Mouse (Mus musculus): ENCODE data around the gene Gm13289.
"Not testable (repeated sequence)": the region's sequence is repeated elsewhere in the genome, so short reads cannot be mapped to it uniquely, and the experiment has no call there.

Gene Gm13289

DNA sequence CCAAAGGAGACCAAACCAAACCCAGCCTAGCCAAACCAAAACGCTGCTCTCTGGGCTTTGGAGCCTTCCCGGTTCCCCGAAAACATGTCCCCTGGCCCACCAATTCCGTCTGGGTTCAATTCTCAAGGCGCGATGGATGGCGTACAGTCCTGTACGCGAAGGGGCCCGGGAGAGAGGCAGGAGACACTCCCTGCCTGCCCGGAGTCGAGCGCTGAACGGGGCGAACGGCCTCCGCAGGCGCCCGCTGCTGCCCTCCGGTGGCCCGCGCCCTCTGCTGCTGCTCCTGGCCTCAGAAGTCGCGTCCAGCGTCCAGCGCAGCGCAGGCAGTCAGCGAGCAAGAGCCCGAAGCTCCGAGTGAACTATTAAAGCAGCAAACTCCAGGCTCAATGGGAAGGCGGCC is 5.6 kb downstream of the Gm13289 start:
- in situ Hi-C loops (cut with MboI; ENCODE audit: low sequenced_read_pairs): not testable (repeated sequence)

DNA sequence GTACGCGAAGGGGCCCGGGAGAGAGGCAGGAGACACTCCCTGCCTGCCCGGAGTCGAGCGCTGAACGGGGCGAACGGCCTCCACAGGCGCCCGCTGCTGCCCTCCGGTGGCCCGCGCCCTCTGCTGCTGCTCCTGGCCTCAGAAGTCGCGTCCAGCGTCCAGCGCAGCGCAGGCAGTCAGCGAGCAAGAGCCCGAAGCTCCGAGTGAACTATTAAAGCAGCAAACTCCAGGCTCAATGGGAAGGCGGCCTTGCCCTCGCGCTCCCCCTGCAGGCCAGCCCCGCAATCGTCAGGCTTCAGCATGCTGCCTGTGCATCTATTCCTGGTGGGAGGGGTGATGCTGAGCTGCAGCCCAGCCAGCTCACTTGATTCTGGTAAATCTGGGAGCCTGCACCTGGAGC is 8.7 kb downstream of the Gm13289 start, which contains the start of gene Gm13276:
Gene Gm13276, plus strand, starts transcription at position 301 of the 400 bp plus-strand sequence.
- in situ Hi-C loops (cut with MboI; ENCODE audit: low sequenced_read_pairs): not testable (repeated sequence)

DNA sequence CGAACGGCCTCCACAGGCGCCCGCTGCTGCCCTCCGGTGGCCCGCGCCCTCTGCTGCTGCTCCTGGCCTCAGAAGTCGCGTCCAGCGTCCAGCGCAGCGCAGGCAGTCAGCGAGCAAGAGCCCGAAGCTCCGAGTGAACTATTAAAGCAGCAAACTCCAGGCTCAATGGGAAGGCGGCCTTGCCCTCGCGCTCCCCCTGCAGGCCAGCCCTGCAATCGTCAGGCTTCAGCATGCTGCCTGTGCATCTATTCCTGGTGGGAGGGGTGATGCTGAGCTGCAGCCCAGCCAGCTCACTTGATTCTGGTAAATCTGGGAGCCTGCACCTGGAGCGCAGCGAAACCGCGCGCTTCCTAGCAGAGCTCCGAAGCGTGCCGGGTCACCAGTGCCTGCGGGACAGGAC is 11.7 kb downstream of the Gm13289 start, which contains the start of gene Gm13277:
Gene Gm13277, plus strand, starts transcription at position 231 of the 400 bp plus-strand sequence.
- in situ Hi-C loops (cut with MboI; ENCODE audit: low sequenced_read_pairs): not testable (repeated sequence)

DNA sequence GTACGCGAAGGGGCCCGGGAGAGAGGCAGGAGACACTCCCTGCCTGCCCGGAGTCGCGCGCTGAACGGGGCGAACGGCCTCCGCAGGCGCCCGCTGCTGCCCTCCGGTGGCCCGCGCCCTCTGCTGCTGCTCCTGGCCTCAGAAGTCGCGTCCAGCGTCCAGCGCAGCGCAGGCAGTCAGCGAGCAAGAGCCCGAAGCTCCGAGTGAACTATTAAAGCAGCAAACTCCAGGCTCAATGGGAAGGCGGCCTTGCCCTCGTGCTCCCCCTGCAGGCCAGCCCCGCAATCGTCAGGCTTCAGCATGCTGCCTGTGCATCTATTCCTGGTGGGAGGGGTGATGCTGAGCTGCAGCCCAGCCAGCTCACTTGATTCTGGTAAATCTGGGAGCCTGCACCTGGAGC is 14.5 kb downstream of the Gm13289 start, which contains the start of gene Gm13278:
Gene Gm13278, plus strand, starts transcription at position 301 of the 400 bp plus-strand sequence.
- in situ Hi-C loops (cut with MboI; ENCODE audit: low sequenced_read_pairs): not testable (repeated sequence)

DNA sequence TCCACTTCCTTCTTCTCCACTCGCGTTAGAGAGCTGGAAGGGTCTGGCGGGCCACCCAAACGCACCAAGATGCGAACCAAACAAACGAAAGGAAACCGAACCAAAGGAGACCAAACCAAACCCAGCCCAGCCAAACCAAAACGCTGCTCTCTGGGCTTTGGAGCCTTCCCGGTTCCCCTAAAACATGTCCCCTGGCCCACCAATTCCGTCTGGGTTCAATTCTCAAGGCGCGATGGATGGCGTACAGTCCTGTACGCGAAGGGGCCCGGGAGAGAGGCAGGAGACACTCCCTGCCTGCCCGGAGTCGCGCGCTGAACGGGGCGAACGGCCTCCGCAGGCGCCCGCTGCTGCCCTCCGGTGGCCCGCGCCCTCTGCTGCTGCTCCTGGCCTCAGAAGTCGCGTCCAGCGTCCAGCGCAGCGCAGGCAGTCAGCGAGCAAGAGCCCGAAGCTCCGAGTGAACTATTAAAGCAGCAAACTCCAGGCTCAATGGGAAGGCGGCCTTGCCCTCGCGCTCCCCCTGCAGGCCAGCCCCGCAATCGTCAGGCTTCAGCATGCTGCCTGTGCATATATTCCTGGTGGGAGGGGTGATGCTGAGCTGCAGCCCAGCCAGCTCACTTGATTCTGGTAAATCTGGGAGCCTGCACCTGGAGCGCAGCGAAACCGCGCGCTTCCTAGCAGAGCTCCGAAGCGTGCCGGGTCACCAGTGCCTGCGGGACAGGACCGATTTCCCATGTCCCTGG is 17.4 kb downstream of the Gm13289 start, which contains the start of gene Gm13275:
Gene Gm13275, plus strand, starts transcription at position 552 of the 740 bp plus-strand sequence.
- in situ Hi-C loops (cut with MboI; ENCODE audit: low sequenced_read_pairs): not testable (repeated sequence)

DNA sequence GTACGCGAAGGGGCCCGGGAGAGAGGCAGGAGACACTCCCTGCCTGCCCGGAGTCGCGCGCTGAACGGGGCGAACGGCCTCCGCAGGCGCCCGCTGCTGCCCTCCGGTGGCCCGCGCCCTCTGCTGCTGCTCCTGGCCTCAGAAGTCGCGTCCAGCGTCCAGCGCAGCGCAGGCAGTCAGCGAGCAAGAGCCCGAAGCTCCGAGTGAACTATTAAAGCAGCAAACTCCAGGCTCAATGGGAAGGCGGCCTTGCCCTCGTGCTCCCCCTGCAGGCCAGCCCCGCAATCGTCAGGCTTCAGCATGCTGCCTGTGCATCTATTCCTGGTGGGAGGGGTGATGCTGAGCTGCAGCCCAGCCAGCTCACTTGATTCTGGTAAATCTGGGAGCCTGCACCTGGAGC is 20.4 kb downstream of the Gm13289 start, which contains the start of gene Gm13279:
Gene Gm13279, plus strand, starts transcription at position 301 of the 400 bp plus-strand sequence.
- in situ Hi-C loops (cut with MboI; ENCODE audit: low sequenced_read_pairs): not testable (repeated sequence)

DNA sequence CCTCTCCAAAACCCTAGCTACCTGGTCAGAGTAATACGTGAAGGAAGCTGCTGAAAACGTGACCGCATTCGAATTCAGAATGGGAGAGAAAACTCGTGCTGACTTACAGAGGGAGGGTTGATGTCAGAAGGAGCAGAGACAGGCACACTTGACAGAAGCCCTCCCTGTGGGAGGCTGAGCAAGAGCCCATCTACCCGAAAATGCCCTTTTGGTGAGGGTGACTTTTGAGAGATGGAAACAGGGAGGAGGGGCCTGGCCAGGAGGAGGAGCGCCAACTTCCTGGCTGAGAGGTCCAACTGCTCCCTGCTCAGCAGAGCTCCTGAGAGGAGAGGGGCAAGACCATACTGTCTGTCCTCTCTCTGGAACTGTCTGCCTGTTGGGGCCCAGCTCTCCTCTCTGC is 22.6 kb downstream of the Gm13289 start, which contains the start of gene Gm13285:
Gene Gm13285, plus strand, starts transcription at position 301 of the 400 bp plus-strand sequence.
- in situ Hi-C loops (cut with MboI; ENCODE audit: low sequenced_read_pairs): not testable (repeated sequence)

DNA sequence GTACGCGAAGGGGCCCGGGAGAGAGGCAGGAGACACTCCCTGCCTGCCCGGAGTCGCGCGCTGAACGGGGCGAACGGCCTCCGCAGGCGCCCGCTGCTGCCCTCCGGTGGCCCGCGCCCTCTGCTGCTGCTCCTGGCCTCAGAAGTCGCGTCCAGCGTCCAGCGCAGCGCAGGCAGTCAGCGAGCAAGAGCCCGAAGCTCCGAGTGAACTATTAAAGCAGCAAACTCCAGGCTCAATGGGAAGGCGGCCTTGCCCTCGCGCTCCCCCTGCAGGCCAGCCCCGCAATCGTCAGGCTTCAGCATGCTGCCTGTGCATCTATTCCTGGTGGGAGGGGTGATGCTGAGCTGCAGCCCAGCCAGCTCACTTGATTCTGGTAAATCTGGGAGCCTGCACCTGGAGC is 26.2 kb downstream of the Gm13289 start, which contains the start of gene Gm13287:
Gene Gm13287, plus strand, starts transcription at position 301 of the 400 bp plus-strand sequence.
- in situ Hi-C loops (cut with MboI; ENCODE audit: low sequenced_read_pairs): not testable (repeated sequence)

DNA sequence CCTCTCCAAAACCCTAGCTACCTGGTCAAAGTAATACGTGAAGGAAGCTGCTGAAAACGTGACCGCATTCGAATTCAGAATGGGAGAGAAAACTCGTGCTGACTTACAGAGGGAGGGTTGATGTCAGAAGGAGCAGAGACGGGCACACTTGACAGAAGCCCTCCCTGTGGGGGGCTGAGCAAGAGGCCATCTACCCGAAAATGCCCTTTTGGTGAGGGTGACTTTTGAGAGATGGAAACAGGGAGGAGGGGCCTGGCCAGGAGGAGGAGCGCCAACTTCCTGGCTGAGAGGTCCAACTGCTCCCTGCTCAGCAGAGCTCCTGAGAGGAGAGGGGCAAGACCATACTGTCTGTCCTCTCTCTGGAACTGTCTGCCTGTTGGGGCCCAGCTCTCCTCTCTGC is 28.5 kb downstream of the Gm13289 start, which contains the start of gene Gm13288:
Gene Gm13288, plus strand, starts transcription at position 301 of the 400 bp plus-strand sequence.
- in situ Hi-C loops (cut with MboI; ENCODE audit: low sequenced_read_pairs): not testable (repeated sequence)

DNA sequence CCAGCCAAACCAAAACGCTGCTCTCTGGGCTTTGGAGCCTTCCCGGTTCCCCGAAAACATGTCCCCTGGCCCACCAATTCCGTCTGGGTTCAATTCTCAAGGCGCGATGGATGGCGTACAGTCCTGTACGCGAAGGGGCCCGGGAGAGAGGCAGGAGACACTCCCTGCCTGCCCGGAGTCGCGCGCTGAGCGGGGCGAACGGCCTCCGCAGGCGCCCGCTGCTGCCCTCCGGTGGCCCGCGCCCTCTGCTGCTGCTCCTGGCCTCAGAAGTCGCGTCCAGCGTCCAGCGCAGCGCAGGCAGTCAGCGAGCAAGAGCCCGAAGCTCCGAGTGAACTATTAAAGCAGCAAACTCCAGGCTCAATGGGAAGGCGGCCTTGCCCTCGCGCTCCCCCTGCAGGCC is 29.0 kb downstream of the Gm13289 start:
- in situ Hi-C loops (cut with MboI; ENCODE audit: low sequenced_read_pairs): not testable (repeated sequence)

DNA sequence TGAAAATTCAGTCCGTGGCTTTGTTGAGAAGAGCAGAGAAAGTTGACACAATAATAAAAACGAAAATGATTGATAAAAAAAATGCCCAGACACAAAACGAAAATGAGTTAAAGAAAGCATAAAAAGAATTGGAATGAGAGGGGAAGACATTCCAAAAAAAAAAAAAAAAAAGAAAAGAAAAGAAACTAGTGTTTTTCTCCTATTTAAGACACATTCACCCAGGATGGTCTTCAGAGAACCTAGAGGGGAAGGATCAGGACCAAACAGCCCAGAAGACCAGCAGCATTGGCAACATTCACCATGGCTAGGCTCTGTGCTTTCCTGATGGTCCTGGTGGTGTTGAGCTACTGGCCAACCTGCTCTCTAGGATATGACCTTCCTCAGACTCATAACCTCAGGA is 39.2 kb downstream of the Gm13289 start, which contains the start of gene Ifna7:
Gene Ifna7, plus strand, starts transcription at position 301 of the 400 bp plus-strand sequence.
- in situ Hi-C loops (cut with MboI; ENCODE audit: low sequenced_read_pairs): no loop called here

DNA sequence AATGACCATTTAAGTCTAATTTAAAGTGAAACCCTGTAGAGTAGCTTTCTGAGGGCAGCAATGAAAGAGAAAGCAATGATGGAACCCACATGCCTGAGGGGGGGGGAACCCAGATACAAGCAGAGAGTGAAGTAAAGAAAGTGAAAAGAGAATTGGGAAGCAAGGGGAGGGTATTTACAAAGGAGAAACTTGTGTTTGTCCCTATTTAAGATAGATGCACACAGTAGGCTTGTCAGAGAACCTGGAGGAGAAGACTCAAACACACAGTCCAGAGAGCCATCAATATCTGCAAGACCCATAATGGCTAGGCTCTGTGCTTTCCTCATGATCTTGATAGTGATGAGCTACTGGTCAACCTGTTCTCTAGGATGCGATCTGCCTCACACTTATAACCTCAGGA is 42.9 kb downstream of the Gm13289 start, which contains the start of gene Ifna11:
Gene Ifna11, plus strand, starts transcription at position 301 of the 400 bp plus-strand sequence.
- in situ Hi-C loops (cut with MboI; ENCODE audit: low sequenced_read_pairs): no loop called here

DNA sequence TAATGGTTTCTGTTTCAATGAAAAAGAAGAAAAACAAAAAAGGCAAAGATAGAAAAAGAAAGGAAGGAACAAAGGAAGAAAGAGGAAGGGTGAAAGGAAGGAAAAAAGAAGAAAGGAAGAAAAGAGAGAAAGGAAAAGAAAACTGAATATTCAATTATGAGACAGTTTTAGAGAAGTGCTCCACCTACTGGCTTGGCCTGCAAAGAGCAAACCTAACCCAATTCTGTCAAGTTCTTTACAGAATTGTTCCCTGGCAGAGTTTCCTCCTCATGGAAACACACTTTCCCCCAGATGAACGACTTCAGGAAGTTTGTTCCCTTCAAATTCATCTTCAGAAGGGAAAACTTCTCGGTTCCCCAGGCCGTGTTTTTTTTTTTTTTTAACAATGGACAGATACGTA is 46.3 kb downstream of the Gm13289 start:
- in situ Hi-C loops (cut with MboI; ENCODE audit: low sequenced_read_pairs): no loop called here

All from CH12F3 (cell line).